Mouse (Mus musculus) forebrain, embryonic 15.5 days (tissue): ENCODE data around the gene Cpb2. TPM values are rescaled to one million over a fixed set of nuclear protein-coding genes. Genes with fewer than 3 reads are reported as not detected.

Experiments used
- ATAC-seq: fragments of 200-750 bp; cut with Nextera tagmentation; replicated peaks from 2 replicates; pipeline ENCODE4 v1.8.0; 2017; ENCODE audit warnings: mild to moderate bottlenecking, moderate TSS enrichment, moderate library complexity
- H3K27ac ChIP-seq: fragments of 300-500 bp; sonication (generic); replicated peaks from 2 replicates; pipeline ENCODE4 v1.5.1; 2015; ENCODE audit warnings: mild to moderate bottlenecking, inconsistent platforms
- H3K27me3 ChIP-seq: fragments of 300-500 bp; sonication (generic); 2 replicates; pipeline ENCODE4 v1.6.1; 2015; ENCODE audit warnings: inconsistent platforms
- H3K36me3 ChIP-seq: fragments of 300-500 bp; sonication (generic); 2 replicates; pipeline ENCODE4 v1.6.1; 2015; ENCODE audit warnings: mild to moderate bottlenecking, inconsistent platforms
- H3K4me1 ChIP-seq: fragments of 300-500 bp; sonication (generic); 2 replicates; pipeline ENCODE4 v1.6.1; 2015; ENCODE audit warnings: inconsistent platforms
- H3K4me2 ChIP-seq: fragments of 300-500 bp; sonication (generic); replicated peaks from 2 replicates; pipeline ENCODE4 v1.6.1; 2015; ENCODE audit warnings: mild to moderate bottlenecking, inconsistent platforms
- H3K4me3 ChIP-seq: fragments of 300-500 bp; sonication (generic); 2 replicates; pipeline ENCODE4 v1.5.1; 2015; ENCODE audit warnings: mild to moderate bottlenecking, inconsistent platforms
- H3K9ac ChIP-seq: fragments of 300-500 bp; sonication (generic); replicated peaks from 2 replicates; pipeline ENCODE4 v1.6.1; 2015; ENCODE audit warnings: mild to moderate bottlenecking, inconsistent platforms
- H3K9me3 ChIP-seq: fragments of 300-500 bp; sonication (generic); 2 replicates; pipeline ENCODE4 v1.6.1; 2016; ENCODE audit warnings: inconsistent platforms
- WGBS: fragments of 180-500 bp; shearing (Covaris S2); methylation state at CpG from one replicate; pipeline ENCODE4 v1.1.7; 2015; ENCODE audit warnings: mixed read lengths; 5-methylcytosine and 5-hydroxymethylcytosine counted together
- polyA plus RNA-seq: library from polyadenylated mRNA; unstranded; fragments of >200 nt; fragmentation: Nextera tagmentation; extraction: Ambion mirVana; gene quantifications from 2 replicates; pipeline ENCODE4 v1.2.1, GENCODE M21; 2015

The Cpb2 gene
- polyA plus RNA-seq, 1 experiment from 2014 or later, result not detected

DNA sequence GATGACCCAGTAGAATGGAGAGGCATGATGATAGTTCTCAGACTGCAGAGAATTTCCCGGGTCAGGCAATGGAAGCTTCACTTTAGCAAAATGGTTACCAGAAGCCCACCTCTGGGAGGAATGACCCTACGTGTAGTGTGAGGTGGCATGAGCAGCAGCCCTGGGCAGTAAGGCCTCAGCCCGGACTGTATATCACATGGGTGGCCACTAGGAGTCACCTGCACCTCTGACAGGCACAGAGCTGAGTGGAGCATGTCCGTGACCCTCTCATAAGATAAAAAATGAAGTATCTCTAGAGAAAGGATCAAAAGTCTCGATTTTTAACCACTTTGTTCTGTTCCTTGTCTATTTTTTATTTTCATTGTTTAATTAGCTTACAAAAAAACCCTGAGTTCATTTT, 14.4 kb downstream of the Cpb2 start:
- Histone ChIP-seq H3K27ac (no peak overlapping the region), H3K9me3 (no peaks in the 10 kb centered on the region), H3K36me3 (no peaks in the 10 kb centered on the region), H3K27me3 (no peaks in the 10 kb centered on the region), H3K4me1 (peaks cover 4% of the 10 kb centered on the region), H3K9ac (no peak overlapping the region), H3K4me3 (no peak overlapping the region), H3K4me2 (no peak overlapping the region)
- ATAC-seq, result 0 out of 2 replicates have a peak, but pooled peaks have one; percentile 57
- WGBS, result 47% methylated on average over 5 of the region's 5 CpGs

DNA sequence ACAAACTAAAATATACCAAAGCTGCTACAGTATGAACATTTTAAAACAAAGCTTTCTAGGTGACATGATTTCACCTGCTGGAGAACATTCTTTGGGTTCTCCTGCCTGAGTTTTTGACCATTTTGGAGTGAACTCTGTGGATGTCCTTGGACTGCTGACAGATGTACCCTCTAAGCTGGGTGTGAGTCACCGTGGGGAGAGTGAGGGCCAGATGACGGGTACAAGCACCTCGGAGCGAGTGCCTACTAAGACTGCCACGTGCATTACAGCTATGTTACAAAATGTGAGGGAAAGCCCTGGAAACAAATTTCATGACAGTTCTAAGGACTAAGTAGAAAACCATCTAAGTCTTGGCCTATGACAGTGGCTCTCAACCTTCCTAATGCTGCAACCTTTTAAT, 27.4 kb downstream of the Cpb2 start:
- ATAC-seq, result no peak
- Histone ChIP-seq H3K9me3 (no peaks in the 10 kb centered on the region), H3K27me3 (no peaks in the 10 kb centered on the region), H3K4me1 (no peaks in the 10 kb centered on the region), H3K9ac (no peak overlapping the region), H3K36me3 (no peaks in the 10 kb centered on the region), H3K4me2 (no peak overlapping the region), H3K27ac (no peak overlapping the region), H3K4me3 (no peak overlapping the region)
- 89% methylated on average over 5 of the region's 5 CpGs for WGBS

DNA sequence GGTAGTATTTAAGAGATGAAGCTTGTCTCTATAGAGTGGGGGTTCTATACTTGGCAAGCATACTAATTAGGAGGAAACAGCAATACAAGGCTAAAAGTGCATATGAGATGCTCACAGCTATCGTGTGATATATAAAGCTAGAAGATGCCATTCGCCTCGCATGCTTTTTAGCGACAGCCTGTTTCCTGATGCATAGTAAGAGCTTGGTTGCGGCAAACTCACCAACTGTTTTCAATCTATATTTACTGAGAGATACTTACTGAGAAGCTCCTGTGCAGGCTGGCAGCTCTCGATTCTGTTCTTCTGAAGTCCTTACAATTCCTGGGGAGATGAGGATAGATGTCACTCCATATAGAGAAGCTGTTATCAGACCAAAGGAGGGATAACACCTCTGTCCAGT, 37.6 kb downstream of the Cpb2 start:
- peaks cover 24% of the 10 kb centered on the region for H3K4me1 ChIP-seq
- WGBS, result 65% methylated on average over 6 of the region's 6 CpGs
- H3K27ac ChIP-seq, result peak overlapping the region; percentile 79

DNA sequence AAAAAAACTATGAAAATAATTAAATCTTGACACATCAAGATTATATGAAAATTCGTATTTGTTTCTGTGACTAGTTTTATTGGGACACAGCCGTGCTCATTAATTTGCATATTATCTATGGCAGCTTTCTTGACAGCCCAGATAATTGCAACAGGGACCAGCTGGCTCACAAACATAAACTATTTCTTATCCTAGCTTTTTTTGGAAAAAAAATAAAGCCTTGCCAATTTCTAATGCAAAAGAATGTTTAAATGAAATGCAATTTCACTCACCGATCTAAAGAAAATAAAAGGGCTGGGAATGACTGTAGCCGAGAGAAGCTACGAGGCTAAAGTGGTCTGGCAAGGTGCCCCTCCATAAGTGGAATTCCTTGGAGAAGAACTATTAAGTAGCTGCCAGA, 38.3 kb downstream of the Cpb2 start:
- no peak overlapping the region for H3K4me3 ChIP-seq
- no peak overlapping the region for H3K4me2 ChIP-seq
- H3K9ac ChIP-seq, result no peak overlapping the region
- H3K9me3 ChIP-seq, result no peaks in the 10 kb centered on the region
- ATAC-seq, result no peak
- H3K4me1 ChIP-seq, result peaks cover 31% of the 10 kb centered on the region
- peak overlapping the region; percentile 79 for H3K27ac ChIP-seq
- 29% methylated on average over 5 of the region's 5 CpGs for WGBS
- no peaks in the 10 kb centered on the region for H3K36me3 ChIP-seq
- no peaks in the 10 kb centered on the region for H3K27me3 ChIP-seq

More for the DNA sequence above, 37.6 kb downstream of the Cpb2 start:
- H3K4me3 ChIP-seq, result no peak overlapping the region
- H3K4me2 ChIP-seq, result no peak overlapping the region; the same call in 1 of the 2 replicates
- H3K27me3 ChIP-seq, result no peaks in the 10 kb centered on the region
- no peak for ATAC-seq
- H3K9ac ChIP-seq, result no peak overlapping the region
- H3K9me3 ChIP-seq, result no peaks in the 10 kb centered on the region
- no peaks in the 10 kb centered on the region for H3K36me3 ChIP-seq

DNA sequence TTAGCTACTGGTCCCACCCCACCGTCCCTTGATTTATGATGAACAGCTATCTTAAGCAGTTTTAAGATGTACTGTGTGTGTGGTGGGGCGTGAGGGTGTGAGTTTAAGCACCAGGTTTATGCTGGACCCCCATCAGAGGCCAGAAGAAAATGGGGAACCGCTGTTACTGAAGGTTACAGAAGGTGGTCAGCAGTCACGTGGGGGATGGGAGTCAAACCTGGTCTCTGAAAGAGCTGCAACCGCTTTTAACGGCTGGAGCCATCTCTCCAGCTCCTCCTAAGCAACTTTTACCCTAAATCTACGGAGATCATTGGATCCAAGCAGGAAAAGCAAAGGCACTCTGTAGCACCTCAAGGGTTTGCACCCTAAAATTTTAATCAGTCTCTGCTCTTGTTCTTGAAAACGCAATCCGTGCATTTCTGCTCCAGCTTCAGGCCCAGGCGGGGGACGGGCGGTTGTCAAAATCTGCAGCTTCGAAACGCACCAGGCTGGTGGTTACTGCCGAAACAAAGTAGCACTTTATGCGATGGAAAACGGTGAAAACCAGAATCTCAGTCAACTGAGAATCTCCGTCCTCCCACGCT, 41.6 kb downstream of the Cpb2 start:
- Histone ChIP-seq H3K36me3 (no peaks in the 10 kb centered on the region), H3K27me3 (no peaks in the 10 kb centered on the region), H3K4me3 (peak overlapping the region; percentile 89), H3K9me3 (no peaks in the 10 kb centered on the region), H3K9ac (peak overlapping the region; percentile 89), H3K4me2 (peak overlapping the region; percentile 58), H3K27ac (peak overlapping the region; percentile 83), H3K4me1 (peaks cover 39% of the 10 kb centered on the region)
- WGBS, result 6% methylated on average over 19 of the region's 19 CpGs
- peak; percentile 52; the same call in 1 of the 2 replicates for ATAC-seq

DNA sequence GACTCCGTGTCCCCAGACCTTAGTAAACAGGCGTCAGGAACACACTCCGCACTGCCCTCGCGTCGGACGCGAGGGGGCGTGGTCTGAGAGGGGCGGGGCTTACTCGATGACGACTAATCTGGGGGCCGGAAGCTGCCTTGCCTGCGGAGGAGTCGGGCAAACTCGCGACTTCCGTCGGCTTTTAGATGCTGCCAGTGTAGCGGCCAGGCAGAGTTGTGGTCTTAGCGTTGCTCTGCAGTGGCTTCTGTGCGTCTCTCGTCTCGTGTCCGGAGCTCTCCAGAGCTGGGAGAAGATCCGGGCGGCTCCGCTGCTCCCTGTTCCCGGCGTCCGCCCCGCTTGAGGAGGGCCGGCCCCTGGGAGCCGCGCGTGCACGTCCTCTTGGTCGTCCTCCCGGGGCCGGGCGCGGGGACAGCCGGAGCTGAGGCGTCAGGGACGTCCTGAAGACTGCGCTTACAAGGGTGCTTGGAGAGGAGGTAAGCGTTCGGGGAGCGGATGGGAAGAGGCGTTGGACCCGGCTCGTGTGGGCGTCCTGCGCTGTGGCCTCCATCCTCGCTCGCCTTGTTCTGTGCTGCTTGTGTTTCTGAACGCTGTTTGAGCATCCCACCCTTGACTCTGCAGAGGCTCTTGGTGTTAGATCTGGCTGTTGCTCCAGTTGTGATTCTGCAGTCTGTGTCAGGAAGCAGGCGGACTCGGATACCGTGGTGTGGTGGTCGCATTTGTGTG, 42.3 kb downstream of the Cpb2 start, which contains the start of gene Zc3h13:
TSS of gene Zc3h13 (plus strand) at position 181 of the 723 bp plus-strand sequence.
- no peaks in the 10 kb centered on the region for H3K27me3 ChIP-seq
- H3K36me3 ChIP-seq, result no peaks in the 10 kb centered on the region
- H3K4me2 ChIP-seq, result peak within 1 kb of the TSS; percentile 58
- no peaks in the 10 kb centered on the region for H3K9me3 ChIP-seq
- H3K4me3 ChIP-seq, result peak within 1 kb of the TSS; percentile 89
- H3K9ac ChIP-seq, result peak within 1 kb of the TSS; percentile 89
- peak within 1 kb of the TSS; percentile 83 for H3K27ac ChIP-seq
- WGBS, result under 1% methylated on average over 61 of the region's 61 CpGs
- peaks cover 36% of the 10 kb centered on the region for H3K4me1 ChIP-seq
- peak; percentile 97 for ATAC-seq

DNA sequence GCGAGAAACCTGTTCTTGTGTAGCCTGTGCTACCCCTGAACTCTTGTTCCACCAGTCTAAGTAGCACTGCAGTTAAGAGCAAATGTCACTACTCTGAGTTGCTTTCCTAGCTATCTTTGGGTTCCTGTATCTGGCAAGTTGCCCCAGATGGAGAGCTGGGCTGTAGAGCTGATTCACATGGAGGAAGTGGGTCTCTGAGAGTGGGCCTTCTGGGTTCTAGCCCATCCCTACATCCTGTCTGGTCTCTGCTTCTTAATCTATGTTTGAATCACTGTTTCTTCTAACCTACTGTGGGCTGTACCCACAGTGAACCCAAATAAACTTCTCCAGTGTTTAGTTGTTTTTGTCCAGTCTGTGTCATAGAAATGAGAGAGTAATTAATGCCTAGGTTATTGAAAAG, 59.0 kb downstream of the Cpb2 start:
- H3K27me3 ChIP-seq, result no peaks in the 10 kb centered on the region
- H3K27ac ChIP-seq, result no peak overlapping the region
- WGBS, result 94% methylated on average over 1 of the region's 1 CpGs
- ATAC-seq, result no peak
- peaks cover 3% of the 10 kb centered on the region; the same call in 1 of the 2 replicates for H3K4me1 ChIP-seq
- H3K9ac ChIP-seq, result no peak overlapping the region
- H3K9me3 ChIP-seq, result no peaks in the 10 kb centered on the region
- H3K36me3 ChIP-seq, result no peaks in the 10 kb centered on the region
- no peak overlapping the region for H3K4me2 ChIP-seq
- no peak overlapping the region for H3K4me3 ChIP-seq

DNA sequence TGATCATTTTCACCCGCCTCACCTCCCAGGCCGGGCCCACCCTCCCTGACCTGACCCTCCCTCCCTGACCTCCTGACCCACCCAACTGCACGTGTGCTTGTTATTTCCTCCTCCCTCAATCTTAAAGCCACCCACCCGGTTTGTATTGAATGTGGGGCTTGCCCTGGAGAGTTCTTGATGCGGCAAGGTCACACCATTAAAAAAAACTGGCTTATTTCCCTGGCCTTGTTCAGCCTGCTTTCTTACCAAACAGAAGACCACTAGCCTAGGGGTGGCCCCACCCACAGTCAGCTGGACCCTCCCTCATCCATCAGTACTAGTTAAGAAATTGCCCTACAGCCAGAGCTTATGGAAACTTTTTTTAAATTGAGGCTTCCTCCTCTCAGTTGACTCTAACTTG, 61.7 kb downstream of the Cpb2 start:
- H3K27me3 ChIP-seq, result no peaks in the 10 kb centered on the region

DNA sequence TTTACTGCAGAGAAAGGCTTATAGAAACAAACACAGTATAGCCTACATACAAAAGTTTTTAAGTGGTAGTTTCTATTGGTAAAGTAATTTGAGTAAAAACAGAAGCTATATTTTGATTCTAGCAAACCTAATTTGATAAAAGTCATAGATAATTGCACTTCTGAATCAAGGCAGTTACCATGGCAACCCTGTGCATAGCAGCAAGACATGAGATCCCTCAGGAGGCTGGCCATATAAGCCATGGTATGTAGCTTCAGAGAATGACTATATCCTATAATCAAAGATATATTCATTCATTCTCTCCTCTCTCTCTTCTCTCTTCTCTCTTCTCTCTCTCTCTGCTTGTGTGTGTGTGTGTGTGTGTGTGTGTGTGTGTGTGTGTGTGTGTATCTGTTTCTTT, 65.8 kb downstream of the Cpb2 start:
- Histone ChIP-seq H3K27ac (no peak overlapping the region), H3K4me3 (no peak overlapping the region), H3K9ac (no peak overlapping the region), H3K27me3 (no peaks in the 10 kb centered on the region), H3K4me1 (no peaks in the 10 kb centered on the region), H3K9me3 (no peaks in the 10 kb centered on the region), H3K36me3 (peaks cover 8% of the 10 kb centered on the region; the same call in 1 of the 2 replicates), H3K4me2 (no peak overlapping the region)
- ATAC-seq, result no peak

More for the DNA sequence above, 61.7 kb downstream of the Cpb2 start:
- 45% methylated on average over 5 of the region's 5 CpGs for WGBS
- H3K4me1 ChIP-seq, result peaks cover under 1% of the 10 kb centered on the region; the same call in 1 of the 2 replicates
- H3K4me2 ChIP-seq, result no peak overlapping the region
- H3K9ac ChIP-seq, result no peak overlapping the region
- H3K27ac ChIP-seq, result no peak overlapping the region
- no peak overlapping the region for H3K4me3 ChIP-seq
- ATAC-seq, result no peak
- no peaks in the 10 kb centered on the region for H3K36me3 ChIP-seq
- no peaks in the 10 kb centered on the region for H3K9me3 ChIP-seq

DNA sequence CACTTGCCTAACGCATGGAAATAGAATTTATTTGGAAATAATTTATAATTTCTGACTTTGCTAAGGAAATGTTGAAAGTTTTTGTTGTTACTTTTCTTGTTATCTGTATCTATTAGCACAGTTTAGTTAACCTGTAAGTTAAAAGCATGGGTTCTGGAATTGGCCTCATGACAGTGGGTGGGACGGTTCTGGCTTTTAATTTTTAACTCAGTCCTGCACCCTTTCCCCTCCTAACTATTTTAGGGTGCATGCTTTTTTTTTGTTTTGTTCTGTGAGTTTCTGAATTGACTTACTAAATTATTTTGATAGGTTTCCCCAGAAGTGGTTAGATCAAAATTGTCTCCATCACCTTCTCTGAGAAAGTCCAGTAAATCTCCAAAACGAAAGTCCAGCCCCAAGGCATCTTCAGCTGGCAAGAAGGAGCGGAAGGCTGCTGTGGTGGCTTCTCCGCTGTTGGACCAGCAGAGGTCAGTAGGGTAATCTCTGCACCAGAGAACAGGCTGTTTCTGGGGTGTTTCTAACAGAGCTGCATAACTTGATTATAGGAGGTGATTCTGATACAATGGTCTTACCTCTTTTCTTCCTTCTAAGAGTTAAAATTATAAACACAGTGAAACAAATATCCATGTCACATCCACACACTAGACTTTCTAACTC, 67.4 kb downstream of the Cpb2 start:
- Histone ChIP-seq H3K27ac (no peak overlapping the region), H3K27me3 (no peaks in the 10 kb centered on the region), H3K9me3 (no peaks in the 10 kb centered on the region), H3K9ac (no peak overlapping the region), H3K4me2 (no peak overlapping the region), H3K4me3 (no peak overlapping the region), H3K4me1 (peaks cover 6% of the 10 kb centered on the region), H3K36me3 (peaks cover 8% of the 10 kb centered on the region; the same call in 1 of the 2 replicates)
- WGBS, result 61% methylated on average over 5 of the region's 5 CpGs
- no peak for ATAC-seq

DNA sequence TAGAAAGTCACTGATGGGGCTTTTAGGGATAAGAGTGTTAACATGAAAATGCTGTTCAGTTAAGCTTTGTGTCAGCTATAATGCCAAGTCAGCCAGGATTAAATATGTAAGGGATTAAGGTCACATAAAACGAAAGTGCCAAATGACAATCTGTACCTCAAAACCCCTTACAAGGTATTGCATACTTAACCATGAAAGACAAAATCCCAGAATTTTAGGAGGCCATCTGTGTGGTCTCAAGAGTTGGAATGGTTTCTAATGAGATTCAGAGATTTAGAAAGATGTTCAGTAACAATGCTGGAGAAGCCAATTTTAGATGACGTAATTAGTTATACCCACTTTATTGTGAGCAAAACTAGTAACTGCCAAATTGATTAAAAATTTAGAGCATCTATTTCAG, 72.4 kb downstream of the Cpb2 start:
- peaks cover 2% of the 10 kb centered on the region; the same call in 1 of the 2 replicates for H3K36me3 ChIP-seq
- H3K27me3 ChIP-seq, result no peaks in the 10 kb centered on the region
- no peak overlapping the region for H3K9ac ChIP-seq
- 44% methylated on average over 2 of the region's 2 CpGs for WGBS
- no peak overlapping the region for H3K4me2 ChIP-seq
- no peaks in the 10 kb centered on the region for H3K9me3 ChIP-seq
- H3K4me3 ChIP-seq, result no peak overlapping the region
- peak overlapping the region; percentile 65; the same call in 1 of the 2 replicates for H3K27ac ChIP-seq
- H3K4me1 ChIP-seq, result peaks cover 11% of the 10 kb centered on the region
- ATAC-seq, result peak; percentile 64; the same call in 1 of the 2 replicates

DNA sequence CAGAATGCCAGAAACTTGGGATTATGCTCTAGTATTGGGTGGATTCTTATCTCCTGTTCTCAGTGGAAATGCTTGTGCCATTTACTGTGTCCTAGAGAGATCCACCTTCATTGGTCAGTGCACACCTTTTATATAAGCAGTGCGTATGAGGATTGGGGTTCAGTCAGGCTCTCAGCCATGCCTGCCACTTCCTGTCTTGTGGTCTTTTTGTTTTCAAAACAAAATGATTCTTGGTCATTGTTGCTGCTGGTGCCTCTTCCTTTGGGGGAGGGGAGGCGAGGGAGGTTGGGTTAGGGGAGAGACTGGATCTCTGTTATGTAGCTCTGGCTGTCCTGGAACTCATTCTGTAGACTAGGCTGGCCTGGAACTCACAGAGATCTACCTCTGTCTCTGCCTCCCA, 76.6 kb downstream of the Cpb2 start:
- H3K36me3 ChIP-seq, result peaks cover 24% of the 10 kb centered on the region
- no peak overlapping the region for H3K4me3 ChIP-seq
- WGBS, result 95% methylated on average over 2 of the region's 2 CpGs
- ATAC-seq, result no peak
- no peaks in the 10 kb centered on the region for H3K27me3 ChIP-seq
- no peak overlapping the region for H3K4me2 ChIP-seq
- H3K9ac ChIP-seq, result no peak overlapping the region
- no peaks in the 10 kb centered on the region for H3K9me3 ChIP-seq
- no peak overlapping the region for H3K27ac ChIP-seq
- peaks cover 11% of the 10 kb centered on the region for H3K4me1 ChIP-seq
